In the genomic region with DNA sequence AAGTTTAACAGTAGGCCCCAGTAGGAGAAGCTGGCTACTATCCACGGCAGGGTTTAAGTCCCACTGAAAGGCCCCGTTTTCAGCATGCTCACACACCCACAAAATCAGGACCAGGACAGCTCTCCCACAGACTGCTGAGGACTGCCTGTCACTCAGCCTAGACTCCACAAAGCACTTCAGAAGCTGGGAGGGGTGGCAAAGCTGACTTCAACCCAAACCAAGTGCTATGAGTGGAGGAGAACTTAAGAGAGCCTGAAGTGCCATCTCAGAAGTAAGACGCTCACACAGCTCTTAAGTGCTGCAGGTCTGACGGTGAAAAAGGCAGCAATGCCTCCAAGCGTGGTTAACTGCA, we compare ENCODE assay signal across 21 mouse cellular contexts. TPM values are rescaled to one million over a fixed set of nuclear protein-coding genes. Genes with fewer than 3 reads are reported as not detected.
DNase-seq lines count a peak whose midpoint lies in the region; ATAC-seq and TF ChIP-seq lines count a peak whose summit lies in the region.
"Had no signal": no experiment of that assay in that cellular context is flagged by ENCODE, and none has a peak within 500 bp of the region (broad histone marks: within the 10 kb centered on the region; RNA-seq: fewer than 3 reads in every experiment).

No protein-coding gene starts in this region.

- H3K4me3 ChIP-seq in hindbrain, embryonic 16.5 days (ENCODE audit: low read length) = no peak overlapping the region
- H3K4me3 ChIP-seq in hindbrain, embryonic 10.5 days = no peak overlapping the region
- H3K4me3 ChIP-seq in midbrain, postnatal 0 days (ENCODE audit: low read depth, low read length) = no peak overlapping the region
- H3K4me3 ChIP-seq in midbrain, embryonic 16.5 days (ENCODE audit: low read depth, low read length) = no peak overlapping the region
- H3K4me3 ChIP-seq: embryonic facial prominence, embryonic 15.5 days; erythroblast, embryonic 14.5 days; forebrain, embryonic 10.5 days; forebrain, embryonic 15.5 days; heart, embryonic 15.5 days; hindbrain, embryonic 12.5 days had no signal

- no peak overlapping the region for H3K9ac ChIP-seq in hindbrain, embryonic 16.5 days (ENCODE audit: low read depth, low read length)
- H3K9ac ChIP-seq in midbrain, postnatal 0 days (replicated peaks; ENCODE audit: low read length, poor library complexity, severe bottlenecking) = no peak overlapping the region
- H3K9ac ChIP-seq in midbrain, embryonic 16.5 days (ENCODE audit: low read depth, low read length) = no peak overlapping the region
- H3K9ac ChIP-seq: embryonic facial prominence, embryonic 15.5 days; forebrain, embryonic 15.5 days; heart, embryonic 15.5 days; hindbrain, embryonic 12.5 days had no signal

- H3K4me1 ChIP-seq in hindbrain, embryonic 16.5 days (ENCODE audit: control insufficient read depth, insufficient read depth, low read depth, low read length) = no peaks in the 10 kb centered on the region
- H3K4me1 ChIP-seq in hindbrain, embryonic 10.5 days (replicated peaks) = no peaks in the 10 kb centered on the region
- H3K4me1 ChIP-seq in midbrain, postnatal 0 days (ENCODE audit: insufficient read depth, low read length) = no peaks in the 10 kb centered on the region
- no peaks in the 10 kb centered on the region for H3K4me1 ChIP-seq in midbrain, embryonic 16.5 days (ENCODE audit: control insufficient read depth, insufficient read depth, low read length)
- H3K4me1 ChIP-seq: forebrain, embryonic 10.5 days; forebrain, embryonic 15.5 days; heart, embryonic 15.5 days; hindbrain, embryonic 12.5 days had no signal

- no peak overlapping the region for H3K4me2 ChIP-seq in hindbrain, embryonic 16.5 days (ENCODE audit: low read length)
- H3K4me2 ChIP-seq in midbrain, postnatal 0 days (ENCODE audit: low read depth, low read length, poor library complexity, severe bottlenecking) = no peak overlapping the region
- no peak overlapping the region for H3K4me2 ChIP-seq in midbrain, embryonic 16.5 days (ENCODE audit: low read length)
- H3K4me2 ChIP-seq: embryonic facial prominence, embryonic 15.5 days; forebrain, embryonic 15.5 days; heart, embryonic 11.5 days; heart, embryonic 15.5 days; hindbrain, embryonic 12.5 days had no signal

- 86% methylated on average over 5 of the region's 5 CpGs for WGBS in hindbrain, embryonic 16.5 days
- WGBS in hindbrain, embryonic 10.5 days = 87% methylated on average over 5 of the region's 5 CpGs
- WGBS in midbrain, postnatal 0 days = 74% methylated on average over 5 of the region's 5 CpGs
- WGBS in midbrain, embryonic 16.5 days = 79% methylated on average over 5 of the region's 5 CpGs

- no peak for TF ChIP-seq CTCF in midbrain, postnatal 0 days (IDR thresholded peaks at IDR 0.05)

- peak; percentile 65; the same call in 1 of the 2 replicates for ATAC-seq in hindbrain, embryonic 16.5 days
- no peak for ATAC-seq in midbrain, postnatal 0 days (ENCODE audit: low FRiP score)
- ATAC-seq in midbrain, embryonic 16.5 days = no peak
- no peak for ATAC-seq in megakaryocyte progenitor cell, adult 5-6 weeks (replicated peaks; ENCODE audit: poor library complexity)
- ATAC-seq: forebrain, embryonic 15.5 days had no signal

- no peak overlapping the region for H3K27ac ChIP-seq in hindbrain, embryonic 16.5 days (ENCODE audit: low read depth, low read length)
- H3K27ac ChIP-seq in hindbrain, embryonic 10.5 days = no peak overlapping the region
- no peak overlapping the region for H3K27ac ChIP-seq in midbrain, postnatal 0 days (ENCODE audit: low read depth, low read length)
- no peak overlapping the region for H3K27ac ChIP-seq in midbrain, embryonic 16.5 days (ENCODE audit: low read length)
- H3K27ac ChIP-seq: embryonic facial prominence, embryonic 15.5 days; forebrain, embryonic 10.5 days; forebrain, embryonic 15.5 days; heart, embryonic 15.5 days; hindbrain, embryonic 12.5 days had no signal

- H3K9me3 ChIP-seq in hindbrain, embryonic 16.5 days (ENCODE audit: control insufficient read depth, low read length) = no peaks in the 10 kb centered on the region
- H3K9me3 ChIP-seq in hindbrain, embryonic 10.5 days = no peaks in the 10 kb centered on the region
- H3K9me3 ChIP-seq in midbrain, postnatal 0 days (ENCODE audit: low read length) = no peaks in the 10 kb centered on the region
- no peaks in the 10 kb centered on the region for H3K9me3 ChIP-seq in midbrain, embryonic 16.5 days (replicated peaks; ENCODE audit: control insufficient read depth, low read length, poor library complexity, severe bottlenecking)
- H3K9me3 ChIP-seq: embryonic facial prominence, embryonic 15.5 days; forebrain, embryonic 10.5 days; forebrain, embryonic 15.5 days; heart, embryonic 15.5 days; hindbrain, embryonic 12.5 days had no signal

- H3K36me3 ChIP-seq in hindbrain, embryonic 16.5 days (ENCODE audit: control insufficient read depth, insufficient read depth, low read length) = peaks cover 8% of the 10 kb centered on the region; the same call in 1 of the 2 replicates
- peaks cover 57% of the 10 kb centered on the region for H3K36me3 ChIP-seq in hindbrain, embryonic 10.5 days
- H3K36me3 ChIP-seq in midbrain, postnatal 0 days (ENCODE audit: insufficient read depth, low read length) = peaks cover 18% of the 10 kb centered on the region
- no peaks in the 10 kb centered on the region for H3K36me3 ChIP-seq in midbrain, embryonic 16.5 days (ENCODE audit: control insufficient read depth, insufficient read depth, low read length)

- no peak for DNase-seq in hindbrain, embryonic 10.5 days (ENCODE audit: low spot score)
- DNase-seq in midbrain, postnatal 0 days (ENCODE audit: low spot score) = peak; percentile 34
- DNase-seq in lung, postnatal 10 days = peak; percentile 49
- peak; percentile 36 to 62 for DNase-seq in lung, postnatal 4 days
- no peak for DNase-seq in spleen, adult 12 weeks (ENCODE audit: low spot score)
- DNase-seq: cerebellum, adult 11 months; cerebellum, adult 8-10 months; cerebellum, postnatal 14 days; embryo, embryonic 11 days; gastrocnemius, postnatal 36 days; heart, adult 11 months had no signal

- no peaks in the 10 kb centered on the region for H3K27me3 ChIP-seq in hindbrain, embryonic 16.5 days (replicated peaks; ENCODE audit: control insufficient read depth, insufficient read depth, low read length)
- no peaks in the 10 kb centered on the region for H3K27me3 ChIP-seq in hindbrain, embryonic 10.5 days (ENCODE audit: insufficient read depth, poor library complexity, severe bottlenecking)
- no peaks in the 10 kb centered on the region for H3K27me3 ChIP-seq in midbrain, postnatal 0 days (ENCODE audit: insufficient read depth, low read length)
- H3K27me3 ChIP-seq in midbrain, embryonic 16.5 days (ENCODE audit: control insufficient read depth, insufficient read depth, low read depth, low read length) = no peaks in the 10 kb centered on the region
- H3K27me3 ChIP-seq: embryonic facial prominence, embryonic 15.5 days; forebrain, embryonic 15.5 days; heart, embryonic 15.5 days; hindbrain, embryonic 12.5 days had no signal

RNA-seq across cellular contexts. Expression of gene Tubgcp3, which starts 9.0 kb away (rescaled TPM):
- polyA plus RNA-seq in hindbrain, embryonic 16.5 days (2015; fragmentation: Nextera tagmentation; extraction: Ambion mirVana) = 37.2 and 41.7 TPM in 2 replicates
- 49.9 and 57.4 TPM in 2 replicates for polyA plus RNA-seq in hindbrain, embryonic 10.5 days (2016; fragmentation: Nextera tagmentation; extraction: Ambion mirVana)
- total RNA-seq in midbrain, postnatal 0 days (2014; rRNA removed) = 36.1 and 41.7 TPM in 2 replicates
- polyA plus RNA-seq in midbrain, postnatal 0 days (2015; fragmentation: Nextera tagmentation; extraction: Ambion mirVana) = 26.0 and 26.8 TPM in 2 replicates
- polyA plus RNA-seq in midbrain, embryonic 16.5 days (2015; fragmentation: Nextera tagmentation; extraction: Ambion mirVana) = 42.5 TPM in 2 replicates
- total RNA-seq in megakaryocyte progenitor cell, adult 5-6 weeks (2015) = 46.9 and 56.7 TPM in 2 replicates
- 53.9 and 54.7 TPM in 2 replicates for total RNA-seq in megakaryocyte progenitor cell, adult 5-6 weeks (2017)

Comparison
In these comparisons a context has a peak if more than half of its experiments do, and no peak if none do; other contexts are left out.
1. DNase-seq: peak in midbrain, postnatal 0 days (single experiment), lung, postnatal 10 days (single experiment) and lung, postnatal 4 days (2 of 2); none in hindbrain, embryonic 10.5 days (single experiment) and spleen, adult 12 weeks (single experiment).